Mouse (Mus musculus): ENCODE results near the gene Tmem120b. TPM values are rescaled to one million over a fixed set of nuclear protein-coding genes. Genes with fewer than 3 reads are reported as not detected.

The Tmem120b gene
- total and polyA plus RNA-seq, 3 experiments = 0.53 to 0.93 TPM; not detected in 1

DNA sequence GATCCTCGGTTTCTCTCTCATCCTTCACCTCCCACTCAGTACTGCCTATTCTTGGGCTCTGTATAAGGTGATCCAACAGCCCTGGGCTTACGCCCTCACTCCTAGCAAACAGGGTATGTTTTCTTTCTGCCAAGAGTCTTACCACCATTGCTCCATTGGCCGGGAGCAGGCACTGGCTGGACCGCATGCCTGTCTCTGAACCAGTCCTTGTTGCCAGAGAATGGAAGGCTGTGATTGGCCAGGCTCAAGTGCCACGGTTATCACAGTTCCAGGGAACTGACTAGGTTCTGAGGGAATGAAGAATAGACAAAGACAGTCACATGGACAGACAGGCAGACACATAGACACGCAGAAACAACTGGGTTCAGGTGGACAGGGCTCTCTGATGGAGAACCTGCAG lies 36.6 kb downstream of the Tmem120b start:
- TF ChIP-seq POLR2AphosphoS5 (IDR thresholded peaks at IDR 0.05; ENCODE audit: insufficient replicate concordance, low read depth, low read length) (no peak), GATA1 (IDR thresholded peaks at IDR 0.05; ENCODE audit: borderline replicate concordance, low read length) (no peak), CTCF (IDR thresholded peaks at IDR 0.05; ENCODE audit: low read depth, low read length) (no peak)
- no peaks in the 10 kb centered on the region for H3K36me3 ChIP-seq (replicated peaks)
- peaks cover 11% of the 10 kb centered on the region for H3K4me1 ChIP-seq (ENCODE audit: insufficient read depth, low read depth, low read length)
- ATAC-seq (ENCODE audit: extremely low read depth, insufficient number of reproducible peaks, low FRiP score, poor library complexity, severe bottlenecking) (no peak), DNase-seq (ENCODE audit: low spot score) (no peak)
- H3K9me3 ChIP-seq (replicated peaks) = no peaks in the 10 kb centered on the region
- H3K4me3 ChIP-seq (ENCODE audit: low read depth, low read length) = no peak overlapping the region
- peaks cover 12% of the 10 kb centered on the region for H3K27me3 ChIP-seq (ENCODE audit: insufficient read depth, low read length)

GRCm38 (mm10) chr5:123109452-123110203 lies 41.4 kb downstream of the Tmem120b start:
- ATAC-seq (ENCODE audit: extremely low read depth, insufficient number of reproducible peaks, low FRiP score, poor library complexity, severe bottlenecking) (no peak), DNase-seq (ENCODE audit: low spot score) (no peak)
- peaks cover 6% of the 10 kb centered on the region; the same call in 1 of the 2 replicates for H3K4me1 ChIP-seq (ENCODE audit: insufficient read depth, low read depth, low read length)
- H3K4me3 ChIP-seq (ENCODE audit: low read depth, low read length) = no peak overlapping the region
- no peaks in the 10 kb centered on the region for H3K36me3 ChIP-seq (replicated peaks)
- H3K9me3 ChIP-seq (replicated peaks) = no peaks in the 10 kb centered on the region
- no peak for TF ChIP-seq GATA2 (IDR thresholded peaks at IDR 0.05; ENCODE audit: borderline replicate concordance, low read depth, low read length)
- TF ChIP-seq CTCF (IDR thresholded peaks at IDR 0.05; ENCODE audit: low read depth, low read length) = no peak
- no peak for TF ChIP-seq GATA1 (IDR thresholded peaks at IDR 0.05; ENCODE audit: borderline replicate concordance, low read length)
- TF ChIP-seq TAL1 (conservative IDR thresholded peaks at IDR 0.05; ENCODE audit: low read depth, low read length) = no peak
- TF ChIP-seq POLR2AphosphoS5 (IDR thresholded peaks at IDR 0.05; ENCODE audit: insufficient replicate concordance, low read depth, low read length) = no peak
- H3K27me3 ChIP-seq (ENCODE audit: insufficient read depth, low read length) = peaks cover 13% of the 10 kb centered on the region

DNA sequence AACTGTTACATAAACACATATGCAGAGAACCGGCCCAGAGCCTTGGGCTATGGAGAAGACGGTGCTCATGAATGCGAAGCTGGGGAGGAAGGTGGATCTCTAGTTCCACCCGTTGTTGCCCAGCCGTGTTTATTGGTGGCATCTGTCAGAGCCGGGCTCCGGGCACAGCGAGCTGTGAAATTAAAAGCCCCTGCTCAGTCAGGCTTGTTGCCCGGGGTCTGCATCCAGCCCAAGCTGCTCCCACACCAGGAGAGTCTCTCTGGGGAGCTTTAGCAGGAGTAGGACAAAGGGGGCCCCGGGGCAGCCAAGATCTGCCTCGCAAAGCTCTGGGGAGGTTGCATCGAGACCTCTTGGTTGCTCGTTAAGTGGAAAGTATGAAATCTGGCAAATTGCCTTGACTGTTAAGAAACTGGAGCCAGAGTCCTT lies 42.1 kb downstream of the Tmem120b start:
- Histone ChIP-seq H3K36me3 (replicated peaks) (no peaks in the 10 kb centered on the region), H3K4me3 (ENCODE audit: low read depth, low read length) (no peak overlapping the region), H3K27me3 (ENCODE audit: insufficient read depth, low read length) (peaks cover 13% of the 10 kb centered on the region), H3K4me1 (ENCODE audit: insufficient read depth, low read depth, low read length) (peaks cover 6% of the 10 kb centered on the region; the same call in 1 of the 2 replicates), H3K9me3 (replicated peaks) (no peaks in the 10 kb centered on the region)
- TF ChIP-seq TAL1 (conservative IDR thresholded peaks at IDR 0.05; ENCODE audit: low read depth, low read length) = no peak
- no peak for TF ChIP-seq GATA2 (IDR thresholded peaks at IDR 0.05; ENCODE audit: borderline replicate concordance, low read depth, low read length)
- TF ChIP-seq CTCF (IDR thresholded peaks at IDR 0.05; ENCODE audit: low read depth, low read length) = no peak
- no peak for TF ChIP-seq POLR2AphosphoS5 (IDR thresholded peaks at IDR 0.05; ENCODE audit: insufficient replicate concordance, low read depth, low read length)
- no peak for TF ChIP-seq GATA1 (IDR thresholded peaks at IDR 0.05; ENCODE audit: borderline replicate concordance, low read length)
- DNase-seq (ENCODE audit: low spot score) = no peak
- no peak for ATAC-seq (ENCODE audit: extremely low read depth, insufficient number of reproducible peaks, low FRiP score, poor library complexity, severe bottlenecking)

GRCm38 (mm10) chr5:123114109-123114508 lies 45.9 kb downstream of the Tmem120b start:
- H3K36me3 ChIP-seq (replicated peaks) = no peaks in the 10 kb centered on the region
- no peaks in the 10 kb centered on the region for H3K9me3 ChIP-seq (replicated peaks)
- DNase-seq (ENCODE audit: low spot score) (no peak), ATAC-seq (ENCODE audit: extremely low read depth, insufficient number of reproducible peaks, low FRiP score, poor library complexity, severe bottlenecking) (no peak)
- no peak overlapping the region for H3K4me3 ChIP-seq (ENCODE audit: low read depth, low read length)
- no peaks in the 10 kb centered on the region; the same call in 1 of the 2 replicates for H3K4me1 ChIP-seq (ENCODE audit: insufficient read depth, low read depth, low read length)
- TF ChIP-seq GATA2 (IDR thresholded peaks at IDR 0.05; ENCODE audit: borderline replicate concordance, low read depth, low read length) (no peak), TAL1 (conservative IDR thresholded peaks at IDR 0.05; ENCODE audit: low read depth, low read length) (no peak), CTCF (IDR thresholded peaks at IDR 0.05; ENCODE audit: low read depth, low read length) (no peak), GATA1 (IDR thresholded peaks at IDR 0.05; ENCODE audit: borderline replicate concordance, low read length) (no peak)
- H3K27me3 ChIP-seq (ENCODE audit: insufficient read depth, low read length) = peaks cover 26% of the 10 kb centered on the region

- H3K4me3 ChIP-seq (ENCODE audit: low read depth, low read length) = no peak overlapping the region
- H3K27me3 ChIP-seq (ENCODE audit: insufficient read depth, low read length) = peaks cover 28% of the 10 kb centered on the region
- no peaks in the 10 kb centered on the region for H3K9me3 ChIP-seq (replicated peaks)
- no peak for DNase-seq (ENCODE audit: low spot score)
- H3K36me3 ChIP-seq (replicated peaks) = no peaks in the 10 kb centered on the region
- H3K4me1 ChIP-seq (ENCODE audit: insufficient read depth, low read depth, low read length) = no peaks in the 10 kb centered on the region; the same call in 1 of the 2 replicates
- no peak for ATAC-seq (ENCODE audit: extremely low read depth, insufficient number of reproducible peaks, low FRiP score, poor library complexity, severe bottlenecking)
- TF ChIP-seq GATA2 (IDR thresholded peaks at IDR 0.05; ENCODE audit: borderline replicate concordance, low read depth, low read length) (no peak), GATA1 (IDR thresholded peaks at IDR 0.05; ENCODE audit: borderline replicate concordance, low read length) (no peak), POLR2AphosphoS5 (IDR thresholded peaks at IDR 0.05; ENCODE audit: insufficient replicate concordance, low read depth, low read length) (no peak), CTCF (IDR thresholded peaks at IDR 0.05; ENCODE audit: low read depth, low read length) (no peak), TAL1 (conservative IDR thresholded peaks at IDR 0.05; ENCODE audit: low read depth, low read length) (no peak)
Measured at GRCm38 (mm10) chr5:123114924-123115323, 46.7 kb downstream of the Tmem120b start.

DNA sequence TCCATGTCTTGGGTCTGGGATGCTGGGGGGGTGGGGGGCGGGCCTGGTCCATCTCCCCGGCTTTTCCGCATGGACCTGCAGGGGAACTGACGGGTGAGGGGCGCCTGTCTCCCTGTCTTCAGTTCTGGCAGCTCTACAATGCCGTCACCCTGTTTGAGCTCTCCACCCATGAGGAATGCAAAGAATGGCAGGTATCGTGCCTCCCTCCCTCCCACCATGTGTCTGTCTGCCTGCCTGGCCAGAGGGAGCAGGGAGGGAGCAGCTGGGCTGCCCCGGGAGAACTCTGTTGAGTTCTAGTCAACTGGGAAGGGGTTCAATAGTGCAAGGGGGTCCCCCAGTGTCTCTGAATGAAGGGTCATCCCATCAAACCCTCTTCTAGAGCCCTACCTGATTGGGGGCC lies 47.9 kb downstream of the Tmem120b start:
- Histone ChIP-seq H3K4me1 (ENCODE audit: insufficient read depth, low read depth, low read length) (no peaks in the 10 kb centered on the region; the same call in 1 of the 2 replicates), H3K4me3 (ENCODE audit: low read depth, low read length) (no peak overlapping the region), H3K36me3 (replicated peaks) (no peaks in the 10 kb centered on the region), H3K9me3 (replicated peaks) (no peaks in the 10 kb centered on the region), H3K27me3 (ENCODE audit: insufficient read depth, low read length) (peaks cover 34% of the 10 kb centered on the region)
- no peak for DNase-seq (ENCODE audit: low spot score)
- TF ChIP-seq POLR2AphosphoS5 (IDR thresholded peaks at IDR 0.05; ENCODE audit: insufficient replicate concordance, low read depth, low read length) = no peak
- no peak for ATAC-seq (ENCODE audit: extremely low read depth, insufficient number of reproducible peaks, low FRiP score, poor library complexity, severe bottlenecking)

Data from G1E (cell line).